Mouse (Mus musculus): ENCODE measurements around the gene Tbcd. TPM values are rescaled to one million over a fixed set of nuclear protein-coding genes. Genes with fewer than 3 reads are reported as not detected.

Tbcd gene
- polyA plus RNA-seq, 1 experiment from 2014 or later: 61.9 TPM

- H3K9ac ChIP-seq (replicated peaks; ENCODE audit: low read depth, low read length): no peak within 1 kb of the TSS
- 0 out of 2 replicates have a peak, but pooled peaks cover 3% of the 10 kb centered on the region for H3K4me1 ChIP-seq (replicated peaks; ENCODE audit: control insufficient read depth, insufficient read depth, low read length)
- H3K27ac ChIP-seq (ENCODE audit: low read length): no peak within 1 kb of the TSS
- ATAC-seq: no peak
- no peaks in the 10 kb centered on the region for H3K9me3 ChIP-seq (ENCODE audit: control insufficient read depth, low read length)
- 42% methylated on average over 10 of the region's 10 CpGs for WGBS
- H3K4me2 ChIP-seq (ENCODE audit: low read length): no peak within 1 kb of the TSS
- no peak within 1 kb of the TSS for H3K4me3 ChIP-seq (replicated peaks; ENCODE audit: low read length)
- no peaks in the 10 kb centered on the region for H3K27me3 ChIP-seq (replicated peaks; ENCODE audit: control insufficient read depth, insufficient read depth, low read length)
- no peaks in the 10 kb centered on the region for H3K36me3 ChIP-seq (ENCODE audit: control insufficient read depth, insufficient read depth)
These were observed 67.4 kb downstream of the Tbcd start, which contains the start of gene Zfp750 for GRCm38 (mm10) chr11:121519131-121519530. Zfp750 (minus strand) TSS chr11:121519333.

GRCm38 (mm10) chr11:121519703-121520102 lies 68.0 kb downstream of the Tbcd start:
- H3K4me2 ChIP-seq (ENCODE audit: low read length): no peak overlapping the region
- WGBS: 86% methylated on average over 7 of the region's 7 CpGs
- H3K9me3 ChIP-seq (ENCODE audit: control insufficient read depth, low read length): no peaks in the 10 kb centered on the region
- H3K36me3 ChIP-seq (ENCODE audit: control insufficient read depth, insufficient read depth): no peaks in the 10 kb centered on the region
- H3K27ac ChIP-seq (ENCODE audit: low read length): no peak overlapping the region
- H3K27me3 ChIP-seq (replicated peaks; ENCODE audit: control insufficient read depth, insufficient read depth, low read length): no peaks in the 10 kb centered on the region
- no peak for ATAC-seq
- H3K9ac ChIP-seq (replicated peaks; ENCODE audit: low read depth, low read length): no peak overlapping the region
- 0 out of 2 replicates have a peak, but pooled peaks cover 3% of the 10 kb centered on the region for H3K4me1 ChIP-seq (replicated peaks; ENCODE audit: control insufficient read depth, insufficient read depth, low read length)
- H3K4me3 ChIP-seq (replicated peaks; ENCODE audit: low read length): no peak overlapping the region

GRCm38 (mm10) chr11:121520761-121521160 lies 69.0 kb downstream of the Tbcd start:
- Histone ChIP-seq H3K4me1 (replicated peaks; ENCODE audit: control insufficient read depth, insufficient read depth, low read length) (0 out of 2 replicates have a peak, but pooled peaks cover 3% of the 10 kb centered on the region), H3K9me3 (ENCODE audit: control insufficient read depth, low read length) (no peaks in the 10 kb centered on the region), H3K27me3 (replicated peaks; ENCODE audit: control insufficient read depth, insufficient read depth, low read length) (no peaks in the 10 kb centered on the region), H3K4me3 (replicated peaks; ENCODE audit: low read length) (no peak overlapping the region), H3K9ac (replicated peaks; ENCODE audit: low read depth, low read length) (no peak overlapping the region), H3K4me2 (ENCODE audit: low read length) (no peak overlapping the region), H3K27ac (ENCODE audit: low read length) (no peak overlapping the region), H3K36me3 (ENCODE audit: control insufficient read depth, insufficient read depth) (no peaks in the 10 kb centered on the region)
- 88% methylated on average over 2 of the region's 2 CpGs for WGBS
- no peak for ATAC-seq

- Histone ChIP-seq H3K9me3 (ENCODE audit: control insufficient read depth, low read length) (no peaks in the 10 kb centered on the region), H3K4me1 (replicated peaks; ENCODE audit: control insufficient read depth, insufficient read depth, low read length) (0 out of 2 replicates have a peak, but pooled peaks cover 3% of the 10 kb centered on the region), H3K36me3 (ENCODE audit: control insufficient read depth, insufficient read depth) (no peaks in the 10 kb centered on the region), H3K4me3 (replicated peaks; ENCODE audit: low read length) (no peak overlapping the region), H3K4me2 (ENCODE audit: low read length) (no peak overlapping the region), H3K9ac (replicated peaks; ENCODE audit: low read depth, low read length) (no peak overlapping the region), H3K27ac (ENCODE audit: low read length) (no peak overlapping the region), H3K27me3 (replicated peaks; ENCODE audit: control insufficient read depth, insufficient read depth, low read length) (no peaks in the 10 kb centered on the region)
- WGBS: 90% methylated on average over 4 of the region's 4 CpGs
- no peak for ATAC-seq
These were observed 70.5 kb downstream of the Tbcd start for GRCm38 (mm10) chr11:121522156-121522762.

GRCm38 (mm10) chr11:121524191-121524590 lies 72.4 kb downstream of the Tbcd start:
- no peaks in the 10 kb centered on the region for H3K27me3 ChIP-seq (replicated peaks; ENCODE audit: control insufficient read depth, insufficient read depth, low read length)
- no peaks in the 10 kb centered on the region for H3K9me3 ChIP-seq (ENCODE audit: control insufficient read depth, low read length)
- ATAC-seq: no peak
- H3K4me2 ChIP-seq (ENCODE audit: low read length): no peak overlapping the region
- H3K4me3 ChIP-seq (replicated peaks; ENCODE audit: low read length): no peak overlapping the region
- H3K36me3 ChIP-seq (ENCODE audit: control insufficient read depth, insufficient read depth): no peaks in the 10 kb centered on the region
- no peak overlapping the region for H3K27ac ChIP-seq (ENCODE audit: low read length)
- WGBS: 96% methylated on average over 7 of the region's 7 CpGs
- no peak overlapping the region for H3K9ac ChIP-seq (replicated peaks; ENCODE audit: low read depth, low read length)
- H3K4me1 ChIP-seq (replicated peaks; ENCODE audit: control insufficient read depth, insufficient read depth, low read length): 0 out of 2 replicates have a peak, but pooled peaks cover 2% of the 10 kb centered on the region

GRCm38 (mm10) chr11:121529747-121530146 lies 78.0 kb downstream of the Tbcd start:
- ATAC-seq: no peak
- no peak overlapping the region for H3K9ac ChIP-seq (replicated peaks; ENCODE audit: low read depth, low read length)
- no peak overlapping the region for H3K4me3 ChIP-seq (replicated peaks; ENCODE audit: low read length)
- H3K4me1 ChIP-seq (replicated peaks; ENCODE audit: control insufficient read depth, insufficient read depth, low read length): no peaks in the 10 kb centered on the region
- 94% methylated on average over 3 of the region's 3 CpGs for WGBS
- no peak overlapping the region for H3K4me2 ChIP-seq (ENCODE audit: low read length)
- H3K9me3 ChIP-seq (ENCODE audit: control insufficient read depth, low read length): no peaks in the 10 kb centered on the region
- H3K27me3 ChIP-seq (replicated peaks; ENCODE audit: control insufficient read depth, insufficient read depth, low read length): no peaks in the 10 kb centered on the region
- H3K27ac ChIP-seq (ENCODE audit: low read length): no peak overlapping the region
- H3K36me3 ChIP-seq (ENCODE audit: control insufficient read depth, insufficient read depth): no peaks in the 10 kb centered on the region

GRCm38 (mm10) chr11:121536528-121536927 lies 84.8 kb downstream of the Tbcd start:
- H3K4me1 ChIP-seq (replicated peaks; ENCODE audit: control insufficient read depth, insufficient read depth, low read length): no peaks in the 10 kb centered on the region
- no peaks in the 10 kb centered on the region for H3K27me3 ChIP-seq (replicated peaks; ENCODE audit: control insufficient read depth, insufficient read depth, low read length)
- H3K4me2 ChIP-seq (ENCODE audit: low read length): no peak overlapping the region
- H3K9ac ChIP-seq (replicated peaks; ENCODE audit: low read depth, low read length): no peak overlapping the region
- H3K27ac ChIP-seq (ENCODE audit: low read length): no peak overlapping the region
- H3K4me3 ChIP-seq (replicated peaks; ENCODE audit: low read length): no peak overlapping the region
- no peaks in the 10 kb centered on the region for H3K36me3 ChIP-seq (ENCODE audit: control insufficient read depth, insufficient read depth)
- H3K9me3 ChIP-seq (ENCODE audit: control insufficient read depth, low read length): no peaks in the 10 kb centered on the region
- no peak for ATAC-seq
- WGBS: 49% methylated on average over 3 of the region's 3 CpGs

- H3K9me3 ChIP-seq (ENCODE audit: control insufficient read depth, low read length): no peaks in the 10 kb centered on the region
- no peak overlapping the region for H3K4me2 ChIP-seq (ENCODE audit: low read length)
- H3K9ac ChIP-seq (replicated peaks; ENCODE audit: low read depth, low read length): no peak overlapping the region
- no peaks in the 10 kb centered on the region for H3K27me3 ChIP-seq (replicated peaks; ENCODE audit: control insufficient read depth, insufficient read depth, low read length)
- ATAC-seq: no peak
- H3K36me3 ChIP-seq (ENCODE audit: control insufficient read depth, insufficient read depth): no peaks in the 10 kb centered on the region; the same call in 1 of the 2 replicates
- no peak overlapping the region for H3K4me3 ChIP-seq (replicated peaks; ENCODE audit: low read length)
- H3K27ac ChIP-seq (ENCODE audit: low read length): no peak overlapping the region
- H3K4me1 ChIP-seq (replicated peaks; ENCODE audit: control insufficient read depth, insufficient read depth, low read length): no peaks in the 10 kb centered on the region
- 96% methylated on average over 4 of the region's 4 CpGs for WGBS
These were observed 90.7 kb downstream of the Tbcd start for GRCm38 (mm10) chr11:121542471-121542870.

GRCm38 (mm10) chr11:121543287-121543856 lies 91.6 kb downstream of the Tbcd start:
- Histone ChIP-seq H3K4me1 (replicated peaks; ENCODE audit: control insufficient read depth, insufficient read depth, low read length) (no peaks in the 10 kb centered on the region), H3K27me3 (replicated peaks; ENCODE audit: control insufficient read depth, insufficient read depth, low read length) (no peaks in the 10 kb centered on the region), H3K9ac (replicated peaks; ENCODE audit: low read depth, low read length) (no peak overlapping the region), H3K36me3 (ENCODE audit: control insufficient read depth, insufficient read depth) (no peaks in the 10 kb centered on the region; the same call in 1 of the 2 replicates), H3K4me3 (replicated peaks; ENCODE audit: low read length) (no peak overlapping the region), H3K9me3 (ENCODE audit: control insufficient read depth, low read length) (no peaks in the 10 kb centered on the region), H3K27ac (ENCODE audit: low read length) (no peak overlapping the region), H3K4me2 (ENCODE audit: low read length) (no peak overlapping the region)
- ATAC-seq: no peak
- WGBS: 86% methylated on average over 5 of the region's 5 CpGs
